Mouse (Mus musculus): ENCODE measurements around the gene Mllt10. TPM values are rescaled to one million over a fixed set of nuclear protein-coding genes. Genes with fewer than 3 reads are reported as not detected.

Mllt10 gene
- polyA plus RNA-seq, 1 experiment from 2014 or later, result 36.4 TPM

DNA sequence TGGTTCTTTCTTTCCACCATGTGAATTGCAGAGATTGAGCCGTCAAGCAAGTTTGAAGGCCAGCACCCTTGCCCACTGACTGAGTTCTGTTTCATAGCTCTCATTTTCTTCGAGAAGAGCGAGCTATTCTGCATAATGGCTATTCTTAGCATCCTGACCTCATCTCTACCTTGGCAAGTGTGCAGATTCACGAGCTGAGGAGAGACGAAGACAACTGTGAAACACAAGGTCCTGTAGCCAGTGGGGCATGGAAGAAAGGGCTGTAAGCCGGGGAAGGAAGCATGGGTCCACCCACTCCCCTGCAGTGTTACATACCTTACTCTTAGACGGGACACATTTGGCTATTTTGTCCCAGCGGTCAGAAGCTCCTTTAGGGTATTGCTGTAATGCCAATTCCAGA, 164.1 kb downstream of the Mllt10 start:
- WGBS, result 82% methylated on average over 8 of the region's 8 CpGs
- H3K27me3 ChIP-seq (replicated peaks; ENCODE audit: control insufficient read depth, insufficient read depth, low read length), result no peaks in the 10 kb centered on the region
- H3K9ac ChIP-seq (ENCODE audit: low read length), result no peak overlapping the region
- H3K36me3 ChIP-seq (ENCODE audit: control insufficient read depth, insufficient read depth, low read length), result peaks cover 53% of the 10 kb centered on the region
- no peaks in the 10 kb centered on the region for H3K9me3 ChIP-seq (ENCODE audit: control insufficient read depth, low read length)
- no peak overlapping the region for H3K27ac ChIP-seq (ENCODE audit: low read depth)
- H3K4me3 ChIP-seq (ENCODE audit: low read depth, low read length), result no peak overlapping the region
- H3K4me1 ChIP-seq (replicated peaks; ENCODE audit: control insufficient read depth, insufficient read depth, low read length), result no peaks in the 10 kb centered on the region
- ATAC-seq (replicated peaks; ENCODE audit: low FRiP score, low TSS enrichment, low read depth) (no peak), DNase-seq (ENCODE audit: low spot score) (no peak)
- H3K4me2 ChIP-seq (ENCODE audit: low read length), result no peak overlapping the region

DNA sequence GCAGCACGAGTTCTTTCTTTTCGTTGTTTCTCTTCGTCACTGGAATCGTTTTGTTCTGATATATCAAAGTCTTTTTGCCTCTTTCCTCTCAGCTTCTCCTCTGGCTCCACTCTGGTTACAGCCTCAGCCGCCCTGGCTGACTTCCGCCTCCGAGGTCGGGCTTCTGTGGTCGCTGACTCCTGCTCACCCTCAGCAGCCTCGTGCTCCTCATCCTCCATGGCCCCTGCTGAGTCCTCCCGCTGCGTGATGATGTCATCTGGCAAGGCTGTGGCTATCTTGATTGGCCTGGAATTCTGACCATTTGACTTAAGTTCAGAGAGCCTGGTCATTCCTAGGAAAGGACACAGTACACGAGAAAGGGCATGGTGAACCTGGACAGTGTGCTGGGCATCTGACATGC, 164.5 kb downstream of the Mllt10 start:
- H3K36me3 ChIP-seq (ENCODE audit: control insufficient read depth, insufficient read depth, low read length), result peaks cover 49% of the 10 kb centered on the region
- no peaks in the 10 kb centered on the region for H3K27me3 ChIP-seq (replicated peaks; ENCODE audit: control insufficient read depth, insufficient read depth, low read length)
- no peaks in the 10 kb centered on the region for H3K9me3 ChIP-seq (ENCODE audit: control insufficient read depth, low read length)
- H3K4me1 ChIP-seq (replicated peaks; ENCODE audit: control insufficient read depth, insufficient read depth, low read length), result no peaks in the 10 kb centered on the region
- 79% methylated on average over 13 of the region's 13 CpGs for WGBS
- H3K27ac ChIP-seq (ENCODE audit: low read depth), result no peak overlapping the region
- no peak overlapping the region for H3K9ac ChIP-seq (ENCODE audit: low read length)
- H3K4me2 ChIP-seq (ENCODE audit: low read length), result no peak overlapping the region
- DNase-seq (ENCODE audit: low spot score) (peak; percentile 33), ATAC-seq (replicated peaks; ENCODE audit: low FRiP score, low TSS enrichment, low read depth) (no peak)
- no peak overlapping the region for H3K4me3 ChIP-seq (ENCODE audit: low read depth, low read length)

DNA sequence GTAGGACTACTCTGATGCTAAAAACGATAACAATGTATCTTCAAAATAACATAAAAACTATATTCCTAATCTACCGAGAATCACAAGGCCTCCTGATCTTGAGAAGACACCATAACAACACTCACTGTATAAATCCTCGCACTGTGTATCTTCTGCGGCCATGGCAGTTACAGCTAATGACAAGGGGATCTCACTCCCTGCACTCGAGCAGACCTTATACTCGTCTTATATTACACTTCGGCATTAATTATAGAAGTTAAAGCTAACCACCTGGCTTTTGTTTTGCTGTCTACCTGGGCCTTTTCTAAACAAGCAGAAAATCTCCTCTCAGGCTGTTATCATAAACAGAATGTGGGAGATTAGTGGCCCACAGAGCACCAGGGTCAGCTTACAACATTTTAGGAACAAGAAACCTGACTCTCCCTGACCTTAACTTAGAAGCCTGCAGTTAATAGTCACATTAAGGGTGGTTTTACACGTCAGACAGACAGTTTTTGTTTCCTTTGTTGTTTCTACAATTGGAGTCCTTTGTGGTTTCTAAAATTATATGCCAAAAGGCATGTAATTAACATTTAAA, 173.5 kb downstream of the Mllt10 start:
- ATAC-seq (replicated peaks; ENCODE audit: low FRiP score, low TSS enrichment, low read depth) (no peak), DNase-seq (ENCODE audit: low spot score) (no peak)
- 46% methylated on average over 8 of the region's 8 CpGs for whole genome bisulfite sequencing
- Histone ChIP-seq H3K4me3 (ENCODE audit: low read depth, low read length) (no peak overlapping the region), H3K9ac (ENCODE audit: low read length) (no peak overlapping the region), H3K9me3 (ENCODE audit: control insufficient read depth, low read length) (no peaks in the 10 kb centered on the region), H3K27ac (ENCODE audit: low read depth) (no peak overlapping the region), H3K27me3 (replicated peaks; ENCODE audit: control insufficient read depth, insufficient read depth, low read length) (no peaks in the 10 kb centered on the region), H3K36me3 (ENCODE audit: control insufficient read depth, insufficient read depth, low read length) (no peaks in the 10 kb centered on the region; the same call in 1 of the 2 replicates), H3K4me1 (replicated peaks; ENCODE audit: control insufficient read depth, insufficient read depth, low read length) (no peaks in the 10 kb centered on the region), H3K4me2 (ENCODE audit: low read length) (no peak overlapping the region)

- WGBS, result 28% methylated on average over 2 of the region's 2 CpGs
- DNase-seq (ENCODE audit: low spot score), result no peak
- Histone ChIP-seq H3K4me2 (ENCODE audit: low read length) (no peak overlapping the region), H3K27me3 (replicated peaks; ENCODE audit: control insufficient read depth, insufficient read depth, low read length) (no peaks in the 10 kb centered on the region), H3K36me3 (ENCODE audit: control insufficient read depth, insufficient read depth, low read length) (no peaks in the 10 kb centered on the region; the same call in 1 of the 2 replicates), H3K4me3 (ENCODE audit: low read depth, low read length) (no peak overlapping the region), H3K9ac (ENCODE audit: low read length) (no peak overlapping the region), H3K4me1 (replicated peaks; ENCODE audit: control insufficient read depth, insufficient read depth, low read length) (no peaks in the 10 kb centered on the region), H3K27ac (ENCODE audit: low read depth) (no peak overlapping the region), H3K9me3 (ENCODE audit: control insufficient read depth, low read length) (no peaks in the 10 kb centered on the region)
- no peak for ATAC-seq (replicated peaks; ENCODE audit: low FRiP score, low TSS enrichment, low read depth)
These were observed 174.2 kb downstream of the Mllt10 start for GRCm38 (mm10) chr2:18229279-18229678.

- 33% methylated on average over 4 of the region's 4 CpGs for WGBS
- no peaks in the 10 kb centered on the region for H3K9me3 ChIP-seq (ENCODE audit: control insufficient read depth, low read length)
- no peak overlapping the region for H3K9ac ChIP-seq (ENCODE audit: low read length)
- DNase-seq (ENCODE audit: low spot score), result no peak
- no peaks in the 10 kb centered on the region for H3K27me3 ChIP-seq (replicated peaks; ENCODE audit: control insufficient read depth, insufficient read depth, low read length)
- no peak overlapping the region for H3K4me3 ChIP-seq (ENCODE audit: low read depth, low read length)
- no peak for ATAC-seq (replicated peaks; ENCODE audit: low FRiP score, low TSS enrichment, low read depth)
- H3K4me2 ChIP-seq (ENCODE audit: low read length), result no peak overlapping the region
- no peaks in the 10 kb centered on the region for H3K4me1 ChIP-seq (replicated peaks; ENCODE audit: control insufficient read depth, insufficient read depth, low read length)
- no peak overlapping the region for H3K27ac ChIP-seq (ENCODE audit: low read depth)
- H3K36me3 ChIP-seq (ENCODE audit: control insufficient read depth, insufficient read depth, low read length), result no peaks in the 10 kb centered on the region; the same call in 1 of the 2 replicates
These were observed 176.1 kb downstream of the Mllt10 start for GRCm38 (mm10) chr2:18231143-18231542.

DNA sequence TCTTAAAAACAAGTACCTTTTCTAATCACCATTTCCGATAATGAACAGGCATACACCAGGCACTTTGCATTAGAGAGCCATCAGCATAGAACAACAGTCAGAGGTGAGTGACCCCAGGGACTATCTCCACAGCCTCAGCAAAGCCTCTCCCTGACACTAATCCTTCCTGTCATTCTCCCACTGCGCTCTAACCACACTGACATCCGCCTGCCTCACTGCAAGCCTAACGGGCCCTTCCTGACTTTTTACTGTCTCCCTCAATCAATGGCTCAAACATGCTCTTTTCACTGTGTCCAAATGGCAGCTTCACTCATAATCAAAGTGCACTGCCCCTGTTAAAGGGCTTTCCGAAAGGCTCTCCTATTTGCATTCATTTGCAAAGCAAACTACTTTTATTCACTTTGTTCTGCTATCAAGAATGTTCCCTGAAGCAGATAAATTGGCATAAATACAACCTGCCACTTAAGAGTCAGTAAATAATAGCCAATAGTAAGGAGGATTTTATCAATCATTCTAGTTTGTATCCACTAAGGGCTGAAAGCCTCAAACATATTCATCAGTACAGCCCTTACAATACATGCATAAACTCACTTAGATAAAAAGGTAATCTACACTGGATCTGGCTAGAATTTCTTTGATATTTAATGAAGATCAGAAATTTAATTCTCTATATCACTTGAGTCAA, 178.0 kb downstream of the Mllt10 start:
- ATAC-seq (replicated peaks; ENCODE audit: low FRiP score, low TSS enrichment, low read depth), result no peak
- no peaks in the 10 kb centered on the region for H3K4me1 ChIP-seq (replicated peaks; ENCODE audit: control insufficient read depth, insufficient read depth, low read length)
- H3K4me3 ChIP-seq (ENCODE audit: low read depth, low read length), result no peak overlapping the region
- H3K9me3 ChIP-seq (ENCODE audit: control insufficient read depth, low read length), result no peaks in the 10 kb centered on the region
- WGBS, result 33% methylated on average over 5 of the region's 5 CpGs
- no peak for DNase-seq (ENCODE audit: low spot score)
- no peak overlapping the region for H3K4me2 ChIP-seq (ENCODE audit: low read length)
- no peaks in the 10 kb centered on the region for H3K27me3 ChIP-seq (replicated peaks; ENCODE audit: control insufficient read depth, insufficient read depth, low read length)
- H3K27ac ChIP-seq (ENCODE audit: low read depth), result no peak overlapping the region
- no peaks in the 10 kb centered on the region; the same call in 1 of the 2 replicates for H3K36me3 ChIP-seq (ENCODE audit: control insufficient read depth, insufficient read depth, low read length)
- H3K9ac ChIP-seq (ENCODE audit: low read length), result no peak overlapping the region

DNA sequence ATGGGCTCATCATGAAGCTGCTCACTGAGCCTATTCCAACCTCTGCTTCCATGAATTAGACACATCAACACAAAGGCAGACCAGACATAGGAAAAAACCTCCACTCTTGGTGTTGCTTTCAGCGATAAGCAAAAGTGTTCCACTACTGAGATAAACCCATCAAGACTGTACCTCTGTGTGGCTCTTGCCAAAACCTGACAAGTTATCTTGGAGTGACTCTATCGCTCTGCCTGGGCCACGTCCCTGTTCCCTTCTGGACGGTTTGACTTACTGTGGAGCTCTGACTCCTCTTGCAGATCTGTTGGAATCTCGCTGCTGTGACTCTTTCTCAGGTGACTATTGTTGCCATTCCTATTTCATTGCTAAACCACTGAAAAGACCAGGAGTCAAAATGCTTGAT, 180.5 kb downstream of the Mllt10 start:
- H3K36me3 ChIP-seq (ENCODE audit: control insufficient read depth, insufficient read depth, low read length), result no peaks in the 10 kb centered on the region; the same call in 1 of the 2 replicates
- no peak overlapping the region for H3K9ac ChIP-seq (ENCODE audit: low read length)
- H3K4me1 ChIP-seq (replicated peaks; ENCODE audit: control insufficient read depth, insufficient read depth, low read length), result no peaks in the 10 kb centered on the region
- no peak for DNase-seq (ENCODE audit: low spot score)
- no peak overlapping the region for H3K4me3 ChIP-seq (ENCODE audit: low read depth, low read length)
- ATAC-seq (replicated peaks; ENCODE audit: low FRiP score, low TSS enrichment, low read depth), result no peak
- no peaks in the 10 kb centered on the region for H3K27me3 ChIP-seq (replicated peaks; ENCODE audit: control insufficient read depth, insufficient read depth, low read length)
- WGBS, result 94% methylated on average over 5 of the region's 5 CpGs
- no peak overlapping the region for H3K4me2 ChIP-seq (ENCODE audit: low read length)
- H3K9me3 ChIP-seq (ENCODE audit: control insufficient read depth, low read length), result no peaks in the 10 kb centered on the region
- no peak overlapping the region for H3K27ac ChIP-seq (ENCODE audit: low read depth)

GRCm38 (mm10) chr2:18249224-18249623, 194.2 kb downstream of the Mllt10 start:
- WGBS, result 91% methylated on average over 3 of the region's 3 CpGs
- DNase-seq (ENCODE audit: low spot score) (no peak), ATAC-seq (replicated peaks; ENCODE audit: low FRiP score, low TSS enrichment, low read depth) (no peak)
- Histone ChIP-seq H3K4me1 (replicated peaks; ENCODE audit: control insufficient read depth, insufficient read depth, low read length) (no peaks in the 10 kb centered on the region), H3K27me3 (replicated peaks; ENCODE audit: control insufficient read depth, insufficient read depth, low read length) (no peaks in the 10 kb centered on the region), H3K4me3 (ENCODE audit: low read depth, low read length) (no peak overlapping the region), H3K27ac (ENCODE audit: low read depth) (no peak overlapping the region), H3K36me3 (ENCODE audit: control insufficient read depth, insufficient read depth, low read length) (no peaks in the 10 kb centered on the region), H3K9me3 (ENCODE audit: control insufficient read depth, low read length) (peaks cover 4% of the 10 kb centered on the region; the same call in 1 of the 2 replicates), H3K4me2 (ENCODE audit: low read length) (no peak overlapping the region), H3K9ac (ENCODE audit: low read length) (no peak overlapping the region)

Measured in intestine, embryonic 14.5 days (tissue).